Mouse (Mus musculus) ovary, adult 18-20 months (tissue): ENCODE measurements at regions not wholly inside any gene's neighbourhood (a gene's known extent, or its start where the extent isn't known, plus 50 kb on each side); places are given as distances from the start of the nearest gene placed in this dataset.
A peak's percentile ranks its signal among the peaks of the same experiment; 100 is the strongest.

Experiments used
- DNase-seq: peaks from one replicate; pipeline ENCODE4 v3.0.0; 2022; ENCODE audit warnings: low spot score, mixed read lengths

- no peak for DNase-seq
These were observed 1130.1 kb upstream of the Cited2 start for GRCm38 (mm10) chr10:16592870-16593269.

- DNase-seq: no peak
These were observed 1123.0 kb upstream of the Cited2 start for GRCm38 (mm10) chr10:16600041-16600440.

- no peak for DNase-seq
These were observed 1122.3 kb upstream of the Cited2 start for GRCm38 (mm10) chr10:16600551-16601224.

- no peak for DNase-seq
These were observed 1121.8 kb upstream of the Cited2 start for GRCm38 (mm10) chr10:16601225-16601595.

GRCm38 (mm10) chr10:16608339-16608738 lies 1114.7 kb upstream of the Cited2 start:
- no peak for DNase-seq

- DNase-seq: no peak
These were observed 1104.3 kb upstream of the Cited2 start for GRCm38 (mm10) chr10:16618752-16619151.

GRCm38 (mm10) chr10:16619584-16619983 lies 1103.4 kb upstream of the Cited2 start:
- no peak for DNase-seq

GRCm38 (mm10) chr10:16620804-16621559 lies 1102.0 kb upstream of the Cited2 start:
- no peak for DNase-seq

- no peak for DNase-seq
These were observed 1100.2 kb upstream of the Cited2 start for GRCm38 (mm10) chr10:16622821-16623220.

- DNase-seq: no peak
These were observed 1089.8 kb upstream of the Cited2 start for GRCm38 (mm10) chr10:16633236-16633635.

GRCm38 (mm10) chr10:16635463-16635862 lies 1087.6 kb upstream of the Cited2 start:
- DNase-seq: no peak

- peak; percentile 15 for DNase-seq
These were observed 1086.0 kb upstream of the Cited2 start for GRCm38 (mm10) chr10:16637006-16637405.

GRCm38 (mm10) chr10:16638111-16638510 lies 1084.9 kb upstream of the Cited2 start:
- no peak for DNase-seq

GRCm38 (mm10) chr10:16640136-16640535 lies 1082.9 kb upstream of the Cited2 start:
- DNase-seq: no peak

GRCm38 (mm10) chr10:16650120-16650519 lies 1072.9 kb upstream of the Cited2 start:
- DNase-seq: no peak

GRCm38 (mm10) chr10:16652450-16652849 lies 1070.6 kb upstream of the Cited2 start:
- DNase-seq: no peak

GRCm38 (mm10) chr10:16664483-16664882 lies 1058.5 kb upstream of the Cited2 start:
- DNase-seq: no peak

- DNase-seq: no peak
These were observed 1052.7 kb upstream of the Cited2 start for GRCm38 (mm10) chr10:16670286-16670685.

- DNase-seq: no peak
These were observed 1042.0 kb upstream of the Cited2 start for GRCm38 (mm10) chr10:16681001-16681400.

- no peak for DNase-seq
These were observed 1037.7 kb upstream of the Cited2 start for GRCm38 (mm10) chr10:16685352-16685751.

GRCm38 (mm10) chr10:16706976-16707375 lies 1016.0 kb upstream of the Cited2 start:
- DNase-seq: no peak

GRCm38 (mm10) chr10:16713143-16713542 lies 1009.9 kb upstream of the Cited2 start:
- no peak for DNase-seq

- DNase-seq: no peak
These were observed 1009.0 kb upstream of the Cited2 start for GRCm38 (mm10) chr10:16714065-16714464.

- no peak for DNase-seq
These were observed 1008.5 kb upstream of the Cited2 start for GRCm38 (mm10) chr10:16714526-16714925.
